Mouse (Mus musculus) testis, adult 2 months (tissue): ENCODE results near the gene Plxdc2.

Source experiments
- CTCF ChIP-seq: fragments of 200-500 bp; IDR thresholded peaks from 2 replicates; pipeline ENCODE4 v1.5.1; 2012; ENCODE audit warnings: low read depth, mild to moderate bottlenecking, inconsistent platforms, low read length, moderate library complexity; ENCODE audit not compliant: control insufficient read depth, insufficient read depth, insufficient replicate concordance
- POLR2A ChIP-seq: fragments of 200-500 bp; IDR thresholded peaks from 2 replicates; pipeline ENCODE4 v1.6.1; 2012; ENCODE audit warnings: low read depth, mild to moderate bottlenecking, inconsistent platforms, low read length, moderate library complexity; ENCODE audit not compliant: control insufficient read depth

GRCm38 (mm10) chr2:16741813-16742212 is 385.7 kb downstream of the Plxdc2 start:
- TF ChIP-seq POLR2A, result no peak
- TF ChIP-seq CTCF, result no peak
